Mouse (Mus musculus): Measurements from ENCODE around the gene Eif2d.
"Not testable (repeated sequence)": the region's sequence is repeated elsewhere in the genome, so short reads cannot be mapped to it uniquely, and the experiment has no call there.

Gene Eif2d

GRCm38 (mm10) chr1:131139102-131140095 is 13.6 kb upstream of the Eif2d start:
- peak; percentile 77 for DNase-seq (ENCODE audit: low read depth)

DNA sequence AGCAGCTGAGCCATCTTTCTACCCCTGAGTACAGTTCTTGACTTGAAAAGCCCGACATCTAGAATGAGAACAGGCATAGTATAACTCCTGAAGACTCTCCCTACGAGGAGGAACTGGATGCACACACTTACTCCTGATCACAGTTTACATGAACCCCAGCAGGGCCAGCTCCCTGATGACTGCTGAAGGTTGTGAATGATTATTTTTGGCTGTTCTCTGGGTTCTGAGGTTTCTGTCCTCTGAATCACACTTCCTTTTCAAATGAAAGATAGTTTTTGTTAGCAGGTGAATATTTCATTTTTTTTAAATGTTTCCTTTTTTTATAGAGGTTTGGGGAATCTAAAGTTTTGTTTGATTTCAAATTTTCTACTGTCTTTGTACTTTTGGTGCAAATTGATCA is 11.5 kb upstream of the Eif2d start:
- no peak for DNase-seq (ENCODE audit: low read depth)

- DNase-seq (ENCODE audit: low read depth): no peak
Measured at GRCm38 (mm10) chr1:131142472-131142871, 10.5 kb upstream of the Eif2d start.

DNA sequence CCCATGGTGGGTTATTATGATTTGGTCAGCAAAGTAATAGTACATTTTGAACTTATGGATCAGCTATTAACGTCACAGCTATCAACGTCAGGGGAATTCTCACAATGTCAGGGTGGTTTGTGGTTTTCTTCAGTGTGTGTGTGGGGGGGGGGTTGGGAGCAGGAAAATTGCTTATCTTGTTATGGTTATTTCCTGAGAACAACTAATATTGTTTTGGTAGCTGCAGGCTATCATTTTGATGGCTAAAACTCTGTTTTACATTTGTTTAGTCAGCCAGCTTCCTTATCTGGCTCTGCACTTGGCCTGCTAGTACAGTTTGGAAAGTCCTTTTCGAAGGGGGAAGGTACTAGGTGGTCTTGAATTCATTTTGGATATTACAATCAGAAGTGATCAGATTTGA is 7.8 kb upstream of the Eif2d start:
- DNase-seq (ENCODE audit: low read depth): not testable (repeated sequence)

- DNase-seq (ENCODE audit: low read depth): no peak
Measured at GRCm38 (mm10) chr1:131146181-131146614, 6.8 kb upstream of the Eif2d start.

- no peak for DNase-seq (ENCODE audit: low read depth)
Measured at GRCm38 (mm10) chr1:131149496-131149895, 3.5 kb upstream of the Eif2d start.

- DNase-seq (ENCODE audit: low read depth): peak; percentile 50
Measured at GRCm38 (mm10) chr1:131155456-131155855, 2.5 kb downstream of the Eif2d start.

- not testable (repeated sequence) for DNase-seq (ENCODE audit: low read depth)
Measured at GRCm38 (mm10) chr1:131159573-131160327, 6.8 kb downstream of the Eif2d start.

- no peak for DNase-seq (ENCODE audit: low read depth)
Measured at GRCm38 (mm10) chr1:131161091-131161490, 8.1 kb downstream of the Eif2d start.

DNA sequence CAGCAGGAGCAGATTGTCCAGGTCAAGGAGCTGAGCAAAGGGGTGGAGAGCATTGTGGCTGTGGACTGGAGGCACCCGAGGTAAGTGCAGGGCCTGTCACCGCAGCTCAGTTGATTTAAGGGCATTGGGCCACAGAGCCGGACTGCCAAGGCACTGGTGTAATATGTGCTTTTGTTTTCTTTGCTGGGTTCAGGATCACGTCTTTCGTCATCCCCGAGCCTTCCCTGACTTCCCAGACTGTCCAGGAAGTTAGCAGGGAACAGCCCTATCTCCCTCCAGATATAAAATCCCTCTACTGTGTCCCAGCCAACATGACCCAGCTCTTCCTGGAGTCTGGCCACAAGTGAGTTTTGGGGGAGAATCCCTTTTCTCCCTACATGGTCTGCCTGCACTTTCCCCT is 11.4 kb downstream of the Eif2d start:
- no peak for DNase-seq (ENCODE audit: low read depth)

- no peak for DNase-seq (ENCODE audit: low read depth)
Measured at GRCm38 (mm10) chr1:131167612-131168011, 14.6 kb downstream of the Eif2d start.

DNA sequence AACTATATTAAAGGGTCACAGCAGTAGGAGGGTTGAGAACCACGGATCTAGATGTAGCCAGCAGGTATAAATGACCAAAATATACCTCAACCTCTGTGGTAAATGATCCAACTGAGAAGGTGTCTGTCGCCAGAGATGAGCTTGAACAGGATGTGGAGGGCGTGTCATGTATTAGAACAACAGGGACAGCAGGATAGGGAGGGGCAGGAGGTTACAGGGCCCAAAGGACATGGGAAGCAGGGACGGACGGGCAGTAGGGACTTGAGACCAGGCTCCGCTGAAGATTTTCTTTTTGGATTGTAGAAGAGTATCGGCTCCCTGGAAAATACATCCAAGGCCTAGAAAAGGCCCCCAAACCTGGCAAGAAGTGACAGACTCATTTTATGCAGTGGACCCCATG is 20.0 kb downstream of the Eif2d start:
- no peak for DNase-seq (ENCODE audit: low read depth)

DNA sequence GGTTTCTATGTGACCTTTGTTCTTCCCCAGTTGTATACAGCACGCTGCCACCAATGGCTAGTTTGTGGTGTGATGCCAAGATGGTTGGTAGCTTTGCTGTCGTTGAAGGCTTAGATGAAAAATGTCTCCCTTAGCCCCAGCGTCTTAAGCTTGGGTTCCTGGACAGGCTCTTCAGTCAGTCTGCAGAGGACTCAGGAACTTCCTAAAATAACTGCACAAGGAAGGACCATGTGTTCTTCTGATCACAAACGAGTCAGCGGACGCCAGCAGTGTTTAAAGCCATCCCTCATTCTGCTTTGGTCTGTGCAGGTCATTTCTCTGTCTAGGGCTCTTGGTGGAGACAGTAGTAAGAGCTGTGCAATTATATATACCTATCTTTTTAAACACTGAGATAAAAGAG is 20.8 kb downstream of the Eif2d start:
- DNase-seq (ENCODE audit: low read depth): no peak

GRCm38 (mm10) chr1:131174299-131174861 is 21.4 kb downstream of the Eif2d start:
- DNase-seq (ENCODE audit: low read depth): no peak

- DNase-seq (ENCODE audit: low read depth): no peak
Measured at GRCm38 (mm10) chr1:131175189-131175588, 22.2 kb downstream of the Eif2d start.

GRCm38 (mm10) chr1:131175819-131176218 is 22.8 kb downstream of the Eif2d start:
- no peak for DNase-seq (ENCODE audit: low read depth)

DNA sequence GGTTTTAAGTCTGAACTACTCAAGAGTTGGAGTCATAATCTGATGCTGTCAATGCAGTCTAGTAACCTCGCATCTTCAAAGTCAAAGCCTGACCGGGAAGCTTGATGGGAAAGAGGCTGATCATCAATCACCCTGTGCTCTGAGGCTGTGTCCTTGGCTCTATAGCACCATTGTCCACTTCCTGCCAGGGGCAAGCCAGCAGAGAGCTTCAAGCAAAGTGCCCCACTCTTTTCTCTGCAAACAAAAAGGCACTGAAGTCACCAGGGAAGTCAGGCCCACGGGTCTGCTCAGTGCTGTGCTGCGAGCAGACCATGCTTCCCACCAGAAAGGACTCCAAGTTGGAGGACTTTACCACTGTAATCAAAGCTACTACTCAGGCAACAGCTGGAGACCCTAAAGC is 24.3 kb downstream of the Eif2d start:
- no peak for DNase-seq (ENCODE audit: low read depth)

DNA sequence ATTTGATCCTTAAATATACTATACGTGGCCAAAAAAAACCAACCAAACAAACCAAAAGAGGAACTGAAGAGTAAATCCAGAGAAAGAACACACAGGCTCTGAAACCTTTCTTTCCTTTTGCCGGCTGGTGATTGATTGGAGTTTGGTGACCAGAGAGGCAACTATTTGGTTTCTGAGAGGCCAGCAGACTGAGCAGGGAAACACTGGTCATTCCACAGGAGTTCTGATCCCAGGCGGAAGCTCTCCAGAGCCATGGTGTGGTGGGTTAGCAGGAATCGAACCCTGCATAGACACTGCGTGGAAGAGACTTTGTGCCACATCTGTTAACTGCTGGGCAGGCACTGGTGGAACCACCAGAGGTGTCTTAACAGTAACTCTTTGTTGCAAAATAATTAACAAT is 25.1 kb downstream of the Eif2d start:
- DNase-seq (ENCODE audit: low read depth): no peak

DNA sequence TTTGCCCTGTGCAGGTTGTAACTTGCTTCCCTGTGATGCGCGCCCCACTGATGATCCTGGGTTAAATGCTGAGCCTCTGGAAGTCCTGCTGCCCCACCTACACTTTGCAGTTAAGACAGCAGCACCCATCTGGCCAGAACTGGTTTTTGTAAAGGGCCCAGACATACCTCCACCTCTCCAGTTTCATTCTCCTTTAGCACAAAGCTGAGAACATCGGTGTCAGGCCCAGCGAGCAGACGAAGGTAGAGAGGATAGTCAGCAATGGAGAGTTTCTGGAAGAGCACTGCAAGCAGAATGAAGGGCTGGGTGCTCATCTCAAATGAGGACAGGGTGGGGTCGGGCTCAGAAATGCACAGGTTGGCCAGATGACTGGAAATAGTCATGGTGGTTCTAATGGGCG is 27.4 kb downstream of the Eif2d start:
- no peak for DNase-seq (ENCODE audit: low read depth)

GRCm38 (mm10) chr1:131181642-131182527 is 28.9 kb downstream of the Eif2d start:
- DNase-seq (ENCODE audit: low read depth): peak; percentile 66

DNA sequence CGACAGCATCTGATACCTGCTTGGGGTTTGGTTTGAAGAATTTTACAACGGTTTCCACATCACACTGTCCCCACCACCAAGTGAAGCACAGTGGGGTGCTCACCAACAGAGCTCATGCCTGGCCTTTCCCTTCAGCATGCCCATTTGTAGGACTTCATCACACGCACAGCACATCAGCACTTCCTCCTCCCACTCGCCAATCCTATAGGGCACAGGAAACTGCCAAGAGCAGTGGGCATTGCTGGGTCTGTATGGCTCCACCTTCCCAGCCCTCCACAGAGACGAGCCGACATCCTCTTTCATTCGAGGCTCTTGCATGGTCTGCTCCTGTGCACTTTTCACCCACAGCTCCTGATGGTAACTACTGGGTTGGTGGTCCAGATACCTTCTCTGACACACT is 30.2 kb downstream of the Eif2d start:
- DNase-seq (ENCODE audit: low read depth): no peak

Measured in c-Kit-positive CD71-positive TER-119-negative erythroid progenitor cells, embryonic 14.5 days (primary cell).